Mouse (Mus musculus) WW6 (cell line): ENCODE results near the gene Txn1.

Source experiments
- DNase-seq: peaks from one replicate; pipeline ENCODE4 v3.0.0-alpha.2; 2013; ENCODE audit warnings: low read depth, low spot score

Txn1 gene

GRCm38 (mm10) chr4:57901210-57901609, 55.0 kb downstream of the Txn1 start:
- DNase-seq: no peak

GRCm38 (mm10) chr4:57896631-57897030, 59.6 kb downstream of the Txn1 start:
- no peak for DNase-seq

GRCm38 (mm10) chr4:57895902-57896301, 60.3 kb downstream of the Txn1 start:
- DNase-seq: no peak

GRCm38 (mm10) chr4:57895140-57895539, 61.1 kb downstream of the Txn1 start:
- DNase-seq: no peak
